ENCODE assay signal across 8 mouse cellular contexts in the genomic region with DNA sequence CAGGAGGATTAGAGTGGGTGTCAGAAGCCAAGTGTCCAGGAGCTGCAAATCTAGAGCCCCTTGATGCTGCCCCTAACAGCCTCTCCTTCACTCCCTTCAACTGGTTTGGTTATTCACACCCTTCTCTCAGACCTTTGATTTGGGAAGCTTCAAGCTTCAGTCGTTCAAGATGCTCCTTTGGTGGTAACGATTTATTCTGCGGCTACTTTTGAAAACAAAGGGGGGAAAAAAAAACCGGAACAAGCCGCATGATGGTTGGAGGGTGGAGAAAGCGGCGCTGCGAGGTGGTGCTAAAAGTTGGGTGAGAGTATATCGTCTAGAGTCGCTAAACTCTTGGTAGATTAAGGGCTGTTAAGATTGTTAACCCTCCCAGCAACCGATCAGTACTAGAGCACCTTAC. TPM values are rescaled to one million over a fixed set of nuclear protein-coding genes. Genes with fewer than 3 reads are reported as not detected.
A peak's percentile ranks its signal among the peaks of the same experiment; 100 is the strongest.
DNase-seq lines count a peak whose midpoint lies in the region; ATAC-seq lines count a peak whose summit lies in the region.

No protein-coding gene starts in this region.

- H3K4me2 ChIP-seq in kidney, embryonic 14.5 days (replicated peaks; ENCODE audit: low read depth, low read length), result peak overlapping the region; percentile 91
- peak overlapping the region; percentile 97 for H3K4me2 ChIP-seq in hindbrain, embryonic 13.5 days
- H3K4me2 ChIP-seq in midbrain, embryonic 13.5 days (replicated peaks), result peak overlapping the region; percentile 93

- peak overlapping the region; percentile 84 for H3K27ac ChIP-seq in kidney, embryonic 14.5 days (ENCODE audit: low read depth, low read length)
- no peak overlapping the region for H3K27ac ChIP-seq in hindbrain, embryonic 13.5 days
- H3K27ac ChIP-seq in midbrain, embryonic 13.5 days, result no peak overlapping the region

- 1% methylated on average over 11 of the region's 11 CpGs for WGBS in kidney, embryonic 14.5 days
- WGBS in hindbrain, embryonic 13.5 days, result 3% methylated on average over 11 of the region's 11 CpGs
- 2% methylated on average over 11 of the region's 11 CpGs for WGBS in midbrain, embryonic 13.5 days

- no peaks in the 10 kb centered on the region for H3K9me3 ChIP-seq in kidney, embryonic 14.5 days (ENCODE audit: control insufficient read depth, low read length)
- H3K9me3 ChIP-seq in hindbrain, embryonic 13.5 days, result no peaks in the 10 kb centered on the region
- no peaks in the 10 kb centered on the region for H3K9me3 ChIP-seq in midbrain, embryonic 13.5 days

- H3K36me3 ChIP-seq in kidney, embryonic 14.5 days (ENCODE audit: control insufficient read depth, insufficient read depth, low read length), result no peaks in the 10 kb centered on the region
- H3K36me3 ChIP-seq in hindbrain, embryonic 13.5 days, result no peaks in the 10 kb centered on the region
- H3K36me3 ChIP-seq in midbrain, embryonic 13.5 days, result no peaks in the 10 kb centered on the region

- no peak for ATAC-seq in kidney, embryonic 14.5 days (ENCODE audit: low FRiP score, low TSS enrichment)
- no peak for ATAC-seq in hindbrain, embryonic 13.5 days (ENCODE audit: low FRiP score)
- no peak for ATAC-seq in midbrain, embryonic 13.5 days
- no peak for ATAC-seq in activated CD4-positive, CD25-positive, alpha-beta regulatory T cell, adult 4 months
- no peak for ATAC-seq in inflammation-experienced regulatory T-cells, adult 6 months

- H3K4me3 ChIP-seq in kidney, embryonic 14.5 days (ENCODE audit: low read length), result peak overlapping the region; percentile 65
- H3K4me3 ChIP-seq in hindbrain, embryonic 13.5 days, result peak overlapping the region; percentile 58
- H3K4me3 ChIP-seq in midbrain, embryonic 13.5 days (replicated peaks), result peak overlapping the region; percentile 58

- peak overlapping the region; percentile 87 for H3K9ac ChIP-seq in kidney, embryonic 14.5 days (ENCODE audit: low read depth, low read length)
- peak overlapping the region; percentile 66; the same call in 1 of the 2 replicates for H3K9ac ChIP-seq in hindbrain, embryonic 13.5 days
- peak overlapping the region; percentile 61; the same call in 1 of the 2 replicates for H3K9ac ChIP-seq in midbrain, embryonic 13.5 days (replicated peaks)

- intact Hi-C loops in gastrocnemius, postnatal 14 days (cut with DNase I; ENCODE audit: low total_unique reads), result no loop called here

- no peak for DNase-seq in kidney, adult 18-20 months
- peak; percentile 46 for DNase-seq in NIH3T3 (ENCODE audit: low read depth)
- no peak for DNase-seq in gastrocnemius, postnatal 14 days

- no peaks in the 10 kb centered on the region for H3K27me3 ChIP-seq in kidney, embryonic 14.5 days (ENCODE audit: control insufficient read depth, insufficient read depth, low read length)
- peaks cover 81% of the 10 kb centered on the region for H3K27me3 ChIP-seq in hindbrain, embryonic 13.5 days
- H3K27me3 ChIP-seq in midbrain, embryonic 13.5 days, result peaks cover 77% of the 10 kb centered on the region

- H3K4me1 ChIP-seq in kidney, embryonic 14.5 days (ENCODE audit: control insufficient read depth, insufficient read depth, low read length), result peaks cover 18% of the 10 kb centered on the region
- peaks cover 25% of the 10 kb centered on the region for H3K4me1 ChIP-seq in hindbrain, embryonic 13.5 days (replicated peaks)
- peaks cover 27% of the 10 kb centered on the region for H3K4me1 ChIP-seq in midbrain, embryonic 13.5 days (replicated peaks)

RNA-seq across cellular contexts. Expression of gene Plekhg3, which starts 3.5 kb away (rescaled TPM):
- 7.9 and 15.1 TPM in 2 replicates for polyA plus RNA-seq in kidney, embryonic 14.5 days (2014; fragmentation: Nextera tagmentation; extraction: Ambion mirVana)
- 1.6 and 2.1 TPM in 2 replicates for polyA plus RNA-seq in hindbrain, embryonic 13.5 days (2015; fragmentation: Nextera tagmentation; extraction: Ambion mirVana)
- polyA plus RNA-seq in midbrain, embryonic 13.5 days (2015; fragmentation: Nextera tagmentation; extraction: Ambion mirVana), result 0.78 and 1.4 TPM in 2 replicates
- 1 to 10 TPM; 2.5 to 3.7 TPM for polyA plus RNA-seq in activated CD4-positive, CD25-positive, alpha-beta regulatory T cell, adult 4 months (2017; shearing (Covaris generic))
- total RNA-seq in gastrocnemius, postnatal 14 days (2021), result 10 to 100 TPM; 10.3 to 11.7 TPM
- 1 to 10 TPM; 1.9 to 3.5 (median 2.9) TPM for polyA plus RNA-seq in inflammation-experienced regulatory T-cells, adult 6 months (2017; shearing (Covaris generic))
